ENCODE assay signal across 8 mouse cellular contexts in genomic region chr8:70760775-70761406, GRCm38 (mm10). TPM values are rescaled to one million over a fixed set of nuclear protein-coding genes. Genes with fewer than 3 reads are reported as not detected.
A peak's percentile ranks its signal among the peaks of the same experiment; 100 is the strongest.
DNase-seq lines count a peak whose midpoint lies in the region; ATAC-seq and TF ChIP-seq lines count a peak whose summit lies in the region.

Mpv17l2 (minus strand) TSS chr8:70760946.

- H3K4me3 ChIP-seq in heart, embryonic 12.5 days, result peak within 1 kb of the TSS; percentile 76
- peak within 1 kb of the TSS; percentile 62 for H3K4me3 ChIP-seq in kidney, postnatal 0 days (replicated peaks; ENCODE audit: low read depth, low read length)
- H3K4me3 ChIP-seq in liver, embryonic 11.5 days (ENCODE audit: low read depth, low read length), result peak within 1 kb of the TSS; percentile 86
- H3K4me3 ChIP-seq in stomach, embryonic 14.5 days (ENCODE audit: low read depth, low read length), result peak within 1 kb of the TSS; percentile 60

- peak within 1 kb of the TSS; percentile 70 for H3K27ac ChIP-seq in heart, embryonic 12.5 days (ENCODE audit: poor library complexity, severe bottlenecking)
- peak within 1 kb of the TSS; percentile 83 for H3K27ac ChIP-seq in kidney, postnatal 0 days
- H3K27ac ChIP-seq in liver, embryonic 11.5 days (ENCODE audit: low read depth, low read length), result peak within 1 kb of the TSS; percentile 82
- H3K27ac ChIP-seq in stomach, embryonic 14.5 days (ENCODE audit: low read length), result peak within 1 kb of the TSS; percentile 52; the same call in 1 of the 2 replicates

- no peak for TF ChIP-seq CTCF in kidney, postnatal 0 days (IDR thresholded peaks at IDR 0.05; ENCODE audit: low read depth)

- peak; percentile 80 for ATAC-seq in erythroid progenitor cell, adult 5-6 weeks (replicated peaks; ENCODE audit: low FRiP score, poor library complexity, severe bottlenecking)
- ATAC-seq in heart, embryonic 12.5 days (ENCODE audit: insufficient number of reproducible peaks, low FRiP score), result peak; percentile 96
- peak; percentile 93 for ATAC-seq in kidney, postnatal 0 days (replicated peaks; ENCODE audit: low FRiP score, low read depth)
- ATAC-seq in liver, embryonic 11.5 days (replicated peaks; ENCODE audit: low FRiP score), result peak; percentile 89
- peak; percentile 94 for ATAC-seq in stomach, embryonic 14.5 days (ENCODE audit: insufficient number of reproducible peaks, insufficient read depth, low FRiP score, low read depth)

- H3K4me1 ChIP-seq in heart, embryonic 12.5 days (replicated peaks), result peaks cover 31% of the 10 kb centered on the region
- peaks cover 20% of the 10 kb centered on the region; the same call in 1 of the 2 replicates for H3K4me1 ChIP-seq in kidney, postnatal 0 days (replicated peaks; ENCODE audit: insufficient read depth, low read length)
- H3K4me1 ChIP-seq in liver, embryonic 11.5 days (replicated peaks; ENCODE audit: control insufficient read depth, insufficient read depth, low read length), result peaks cover 56% of the 10 kb centered on the region
- H3K4me1 ChIP-seq in stomach, embryonic 14.5 days (ENCODE audit: control insufficient read depth, insufficient read depth, low read length), result peaks cover 17% of the 10 kb centered on the region; the same call in 1 of the 2 replicates

- peaks cover 28% of the 10 kb centered on the region for H3K36me3 ChIP-seq in heart, embryonic 12.5 days
- H3K36me3 ChIP-seq in kidney, postnatal 0 days (ENCODE audit: insufficient read depth, low read length), result 0 out of 2 replicates have a peak, but pooled peaks cover 11% of the 10 kb centered on the region
- no peaks in the 10 kb centered on the region; the same call in 1 of the 2 replicates for H3K36me3 ChIP-seq in liver, embryonic 11.5 days (ENCODE audit: control insufficient read depth, insufficient read depth, low read length)
- H3K36me3 ChIP-seq in stomach, embryonic 14.5 days (ENCODE audit: control insufficient read depth, insufficient read depth, low read length), result peaks cover 21% of the 10 kb centered on the region

- no peaks in the 10 kb centered on the region for H3K9me3 ChIP-seq in heart, embryonic 12.5 days (replicated peaks)
- no peaks in the 10 kb centered on the region for H3K9me3 ChIP-seq in kidney, postnatal 0 days (replicated peaks; ENCODE audit: low read length)
- H3K9me3 ChIP-seq in liver, embryonic 11.5 days (ENCODE audit: control insufficient read depth, low read length), result no peaks in the 10 kb centered on the region
- no peaks in the 10 kb centered on the region for H3K9me3 ChIP-seq in stomach, embryonic 14.5 days (ENCODE audit: control insufficient read depth, low read depth, low read length)

- WGBS in heart, embryonic 12.5 days, result 1% methylated on average over 44 of the region's 55 CpGs
- WGBS in kidney, postnatal 0 days, result under 1% methylated on average over 54 of the region's 55 CpGs
- WGBS in liver, embryonic 11.5 days, result under 1% methylated on average over 55 of the region's 55 CpGs
- WGBS in stomach, embryonic 14.5 days, result 2% methylated on average over 55 of the region's 55 CpGs

- peak; percentile 99 for DNase-seq in CD4-positive helper T cell, adult 2 months (ENCODE audit: low read depth, low spot score)
- DNase-seq in brain, embryonic 18.5 days (ENCODE audit: low read depth, low spot score), result peak; percentile 97
- peak; percentile 100 for DNase-seq in kidney, postnatal 0 days (ENCODE audit: low spot score)
- DNase-seq in liver, embryonic 11.5 days (ENCODE audit: low spot score), result peak; percentile 91
- peak; percentile 97 for DNase-seq in naive thymus-derived CD4-positive, alpha-beta T cell, adult 2 months (ENCODE audit: low read depth)

- peaks cover 5% of the 10 kb centered on the region; the same call in 1 of the 2 replicates for H3K27me3 ChIP-seq in heart, embryonic 12.5 days (replicated peaks)
- no peaks in the 10 kb centered on the region for H3K27me3 ChIP-seq in kidney, postnatal 0 days (ENCODE audit: insufficient read depth, low read length)
- no peaks in the 10 kb centered on the region for H3K27me3 ChIP-seq in liver, embryonic 11.5 days (replicated peaks; ENCODE audit: control insufficient read depth, insufficient read depth, low read length)
- no peaks in the 10 kb centered on the region for H3K27me3 ChIP-seq in stomach, embryonic 14.5 days (ENCODE audit: control insufficient read depth, insufficient read depth, low read length)

- H3K9ac ChIP-seq in heart, embryonic 12.5 days, result peak within 1 kb of the TSS; percentile 91
- H3K9ac ChIP-seq in kidney, postnatal 0 days (ENCODE audit: low read depth, low read length), result peak within 1 kb of the TSS; percentile 82
- H3K9ac ChIP-seq in liver, embryonic 11.5 days (ENCODE audit: low read depth, low read length), result peak within 1 kb of the TSS; percentile 90
- H3K9ac ChIP-seq in stomach, embryonic 14.5 days (replicated peaks; ENCODE audit: low read depth, low read length), result peak within 1 kb of the TSS; percentile 67

- H3K4me2 ChIP-seq in heart, embryonic 12.5 days, result peak within 1 kb of the TSS; percentile 98
- peak within 1 kb of the TSS; percentile 99 for H3K4me2 ChIP-seq in kidney, postnatal 0 days (ENCODE audit: low read length)
- peak within 1 kb of the TSS; percentile 99 for H3K4me2 ChIP-seq in liver, embryonic 11.5 days
- peak within 1 kb of the TSS; percentile 95 for H3K4me2 ChIP-seq in stomach, embryonic 14.5 days (replicated peaks; ENCODE audit: low read depth, low read length)

RNA-seq across cellular contexts. Expression of gene Mpv17l2, which starts in this region (rescaled TPM):
- 16.9 and 31.0 TPM in 2 replicates for total RNA-seq in erythroid progenitor cell, adult 5-6 weeks (2015; ENCODE audit: low replicate concordance)
- 5.1 and 30.4 TPM in 2 replicates for total RNA-seq in erythroid progenitor cell, adult 5-6 weeks (2017; ENCODE audit: low replicate concordance)
- polyA plus RNA-seq in heart, embryonic 12.5 days (2016; fragmentation: Nextera tagmentation; extraction: Ambion mirVana), result 37.2 and 37.9 TPM in 2 replicates
- polyA plus RNA-seq in kidney, postnatal 0 days (2015; fragmentation: Nextera tagmentation; extraction: Ambion mirVana), result 78.2 and 80.3 TPM in 2 replicates
- 67.7 and 76.4 TPM in 2 replicates for polyA plus RNA-seq in liver, embryonic 11.5 days (2014; fragmentation: Nextera tagmentation; extraction: Ambion mirVana)
- polyA plus RNA-seq in stomach, embryonic 14.5 days (2014; fragmentation: Nextera tagmentation; extraction: Ambion mirVana), result 42.8 and 43.1 TPM in 2 replicates

Comparison
In these comparisons a context has a peak if more than half of its experiments do, and no peak if none do; other contexts are left out.
1. Peak in every context shown above with its lines: DNase-seq, ATAC-seq, H3K4me3 ChIP-seq and H3K27ac ChIP-seq.